Mouse (Mus musculus) midbrain, postnatal 0 days (tissue): ENCODE results near the gene AW011738. TPM values are rescaled to one million over a fixed set of nuclear protein-coding genes. Genes with fewer than 3 reads are reported as not detected.

Experiments used
- ATAC-seq: fragments of 200-750 bp; cut with Nextera tagmentation; 2 replicates; pipeline ENCODE4 v1.8.0; 2017; ENCODE audit warnings: moderate number of reproducible peaks, mild to moderate bottlenecking, moderate TSS enrichment, moderate library complexity; ENCODE audit not compliant: low FRiP score
- DNase-seq: peaks from one replicate; pipeline ENCODE4 v3.0.0-alpha.2; 2015; ENCODE audit warnings: low spot score
- H3K27ac ChIP-seq: fragments of 300-500 bp; sonication (generic); 2 replicates; pipeline ENCODE4 v1.5.1; 2014; ENCODE audit warnings: low read depth, mild to moderate bottlenecking, low read length, mixed read lengths
- H3K27me3 ChIP-seq: fragments of 300-500 bp; sonication (generic); 2 replicates; pipeline ENCODE4 v1.6.1; 2014; ENCODE audit warnings: low read length, control low read depth, mixed read lengths; ENCODE audit not compliant: insufficient read depth
- H3K36me3 ChIP-seq: fragments of 300-500 bp; sonication (generic); 2 replicates; pipeline ENCODE4 v1.6.1; 2014; ENCODE audit warnings: low read length, control low read depth, mixed read lengths; ENCODE audit not compliant: insufficient read depth
- H3K4me1 ChIP-seq: fragments of 300-500 bp; sonication (generic); 2 replicates; pipeline ENCODE4 v1.6.1; 2014; ENCODE audit warnings: mild to moderate bottlenecking, control low read depth, antibody characterized with exemption, low read length, mixed read lengths; ENCODE audit not compliant: insufficient read depth
- H3K4me2 ChIP-seq: fragments of 300-500 bp; sonication (generic); 2 replicates; pipeline ENCODE4 v1.6.1; 2014; ENCODE audit warnings: low read depth, mild to moderate bottlenecking, low read length, mixed read lengths; ENCODE audit not compliant: poor library complexity, severe bottlenecking
- H3K4me3 ChIP-seq: fragments of 300-500 bp; sonication (generic); 2 replicates; pipeline ENCODE4 v1.5.1; 2014; ENCODE audit warnings: low read depth, mild to moderate bottlenecking, low read length, moderate library complexity
- H3K9ac ChIP-seq: fragments of 300-500 bp; sonication (generic); replicated peaks from 2 replicates; pipeline ENCODE4 v1.6.1; 2014; ENCODE audit warnings: mild to moderate bottlenecking, low read length, moderate library complexity, mixed read lengths; ENCODE audit not compliant: poor library complexity, severe bottlenecking
- H3K9me3 ChIP-seq: fragments of 300-500 bp; sonication (generic); 2 replicates; pipeline ENCODE4 v1.6.1; 2016; ENCODE audit warnings: low read length, control low read depth
- CTCF ChIP-seq: IDR thresholded peaks from 2 replicates; pipeline ENCODE4 v1.5.1; 2016; ENCODE audit warnings: antibody characterized with exemption, mild to moderate bottlenecking
- WGBS: fragments of 180-500 bp; shearing (Covaris S2); extraction: QIAGEN DNeasy Blood & Tissue Kit; methylation state at CpG from one replicate; pipeline ENCODE4 v1.1.7; 2014; 5-methylcytosine and 5-hydroxymethylcytosine counted together
- polyA plus RNA-seq: library from polyadenylated mRNA; unstranded; fragments of >200 nt; fragmentation: Nextera tagmentation; extraction: Ambion mirVana; gene quantifications from 2 replicates; pipeline ENCODE4 v1.2.1, GENCODE M21; 2015
- total RNA-seq: library from RNA; depleted of rRNA; stranded (reverse); fragments of >200 nt; gene quantifications from 2 replicates; pipeline ENCODE4 v1.2.3, GENCODE M21; 2014

AW011738 gene
- total and polyA plus RNA-seq, 2 experiments from 2014 or later = 3.7 to 7.5 TPM

DNA sequence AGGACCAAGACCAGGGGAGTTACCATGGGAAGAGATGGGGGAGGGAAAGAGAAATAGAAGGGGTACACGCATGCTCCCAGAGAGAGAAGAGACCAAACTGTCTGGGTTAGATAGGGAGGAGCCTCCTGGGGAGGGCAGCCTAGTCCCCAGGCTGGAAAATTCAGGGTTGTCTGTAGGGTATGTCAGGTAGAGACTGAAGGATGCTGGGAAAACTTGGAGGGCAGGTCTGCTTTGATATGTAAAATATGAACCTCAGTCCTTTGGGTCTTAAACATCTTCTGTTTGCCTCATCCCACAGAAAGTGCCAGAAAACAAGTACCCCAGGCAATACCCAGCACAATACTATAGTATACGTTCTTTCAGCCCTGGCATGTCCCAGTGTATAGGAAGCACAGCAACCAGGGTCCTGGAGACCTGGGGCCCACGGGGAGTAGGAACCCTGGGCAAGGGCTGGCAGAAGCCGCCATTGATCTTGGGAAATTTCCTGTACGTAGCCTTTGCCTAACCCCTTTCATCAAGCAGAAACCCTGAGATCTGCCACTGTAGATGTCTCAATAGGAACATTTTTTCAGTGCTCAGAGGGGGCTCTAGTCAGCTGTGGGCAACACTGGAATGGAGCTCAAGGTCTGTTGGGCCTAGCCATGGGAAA, 14.8 kb upstream of the AW011738 start:
- no peak overlapping the region for H3K4me2 ChIP-seq
- 0 out of 2 replicates have a peak overlapping the region, but pooled peaks have one; percentile 38 for H3K27ac ChIP-seq
- 37% methylated on average over 5 of the region's 5 CpGs for WGBS
- no peak for TF ChIP-seq CTCF
- no peak overlapping the region for H3K9ac ChIP-seq
- no peak overlapping the region for H3K4me3 ChIP-seq
- H3K4me1 ChIP-seq = peaks cover 30% of the 10 kb centered on the region
- H3K9me3 ChIP-seq = no peaks in the 10 kb centered on the region
- peaks cover 20% of the 10 kb centered on the region; the same call in 1 of the 2 replicates for H3K36me3 ChIP-seq
- DNase-seq (no peak), ATAC-seq (no peak)
- no peaks in the 10 kb centered on the region for H3K27me3 ChIP-seq

DNA sequence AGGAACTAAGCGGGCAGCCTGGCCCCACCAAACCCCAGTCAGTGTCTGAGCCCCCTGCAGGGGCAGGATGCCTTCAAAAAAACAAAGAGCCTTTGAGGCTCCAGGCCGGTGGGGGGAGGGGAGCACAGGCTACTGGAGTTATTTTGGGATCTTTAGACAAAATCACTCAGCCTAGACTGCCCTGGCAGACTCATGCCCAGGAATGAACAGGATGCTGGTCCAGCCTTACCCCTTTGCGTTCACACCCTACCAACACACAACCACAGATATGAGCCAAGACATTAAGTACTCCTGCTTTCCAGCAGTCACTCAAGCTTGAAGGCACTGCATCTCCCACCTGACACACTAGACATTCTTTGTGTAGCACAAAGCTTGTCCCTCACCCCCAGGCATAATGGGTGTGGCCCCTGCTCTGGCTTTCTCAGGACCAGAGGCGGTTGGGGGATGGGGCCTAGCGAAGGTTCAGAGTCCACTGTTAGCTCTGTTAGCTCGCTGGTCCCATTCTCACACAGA, 14.2 kb upstream of the AW011738 start:
- Histone ChIP-seq H3K4me3 (no peak overlapping the region), H3K4me2 (no peak overlapping the region), H3K27ac (peak overlapping the region; percentile 38; the same call in 1 of the 2 replicates), H3K9me3 (no peaks in the 10 kb centered on the region), H3K9ac (no peak overlapping the region), H3K36me3 (peaks cover 20% of the 10 kb centered on the region; the same call in 1 of the 2 replicates), H3K4me1 (peaks cover 25% of the 10 kb centered on the region), H3K27me3 (no peaks in the 10 kb centered on the region)
- 15% methylated on average over 6 of the region's 6 CpGs for WGBS
- ATAC-seq = no peak
- TF ChIP-seq CTCF = peak; percentile 23; the same call in 1 of the 2 replicates
- DNase-seq = peak; percentile 66

DNA sequence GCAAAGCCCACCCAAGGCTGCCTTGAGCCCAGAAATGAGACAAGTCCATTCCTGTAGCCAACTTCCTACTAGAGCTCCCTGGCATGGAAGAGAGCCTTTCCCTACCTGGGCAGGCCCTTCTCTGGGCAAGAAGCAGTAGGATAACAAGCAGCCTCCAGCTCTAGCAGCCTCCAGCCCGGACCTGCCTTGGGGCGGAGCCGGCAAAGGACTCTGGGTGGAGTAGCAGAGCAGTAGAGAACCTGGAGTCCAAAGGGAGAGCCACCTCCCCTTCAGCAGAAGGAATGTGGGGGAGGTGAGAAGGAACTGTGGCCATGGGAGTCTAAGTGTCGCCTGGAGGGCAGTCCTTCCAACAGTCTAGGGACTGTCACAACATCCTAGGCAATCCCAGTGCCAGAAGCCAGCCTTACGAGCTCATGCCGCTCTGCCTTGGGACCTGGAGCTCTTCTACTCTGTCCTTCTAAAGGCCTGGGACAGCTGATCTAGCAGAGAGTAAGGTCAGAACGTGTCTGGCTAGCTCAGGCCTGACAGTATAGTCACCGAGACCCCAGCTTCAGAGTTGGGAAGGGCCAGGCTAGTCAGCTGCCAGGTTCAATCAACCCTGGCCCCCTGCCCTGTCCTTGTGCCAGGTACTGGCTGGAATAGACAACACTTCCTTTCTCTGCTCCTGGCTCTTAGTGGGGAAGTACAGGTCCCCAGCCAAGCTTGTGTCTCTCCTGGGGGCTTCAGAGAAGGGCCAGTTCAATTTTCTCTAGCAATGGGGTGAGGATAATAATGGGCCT, 10.5 kb upstream of the AW011738 start:
- DNase-seq (peak; percentile 63), ATAC-seq (no peak)
- 0 out of 2 replicates have a peak overlapping the region, but pooled peaks have one; percentile 44 for H3K27ac ChIP-seq
- peaks cover 13% of the 10 kb centered on the region for H3K4me1 ChIP-seq
- H3K36me3 ChIP-seq = peaks cover 23% of the 10 kb centered on the region; the same call in 1 of the 2 replicates
- 57% methylated on average over 8 of the region's 8 CpGs for WGBS
- H3K4me3 ChIP-seq = no peak overlapping the region
- H3K4me2 ChIP-seq = no peak overlapping the region
- H3K9ac ChIP-seq = no peak overlapping the region
- H3K9me3 ChIP-seq = no peaks in the 10 kb centered on the region
- no peaks in the 10 kb centered on the region for H3K27me3 ChIP-seq
- TF ChIP-seq CTCF = no peak

GRCm38 (mm10) chr4:156193200-156193590, 9.9 kb upstream of the AW011738 start:
- no peaks in the 10 kb centered on the region for H3K27me3 ChIP-seq
- ATAC-seq (no peak), DNase-seq (no peak)
- no peaks in the 10 kb centered on the region for H3K9me3 ChIP-seq
- peaks cover 13% of the 10 kb centered on the region; the same call in 1 of the 2 replicates for H3K4me1 ChIP-seq
- H3K36me3 ChIP-seq = peaks cover 23% of the 10 kb centered on the region; the same call in 1 of the 2 replicates
- H3K9ac ChIP-seq = no peak overlapping the region
- 29% methylated on average over 2 of the region's 2 CpGs for WGBS
- H3K27ac ChIP-seq = no peak overlapping the region
- H3K4me3 ChIP-seq = no peak overlapping the region
- TF ChIP-seq CTCF = no peak
- no peak overlapping the region for H3K4me2 ChIP-seq

GRCm38 (mm10) chr4:156193906-156194305, 9.2 kb upstream of the AW011738 start:
- Histone ChIP-seq H3K36me3 (peaks cover 23% of the 10 kb centered on the region; the same call in 1 of the 2 replicates), H3K9ac (no peak overlapping the region), H3K4me3 (no peak overlapping the region), H3K9me3 (no peaks in the 10 kb centered on the region), H3K4me1 (peaks cover 6% of the 10 kb centered on the region; the same call in 1 of the 2 replicates), H3K4me2 (no peak overlapping the region), H3K27ac (no peak overlapping the region), H3K27me3 (no peaks in the 10 kb centered on the region)
- no peak for TF ChIP-seq CTCF
- 63% methylated on average over 5 of the region's 5 CpGs for WGBS
- DNase-seq (no peak), ATAC-seq (no peak)

DNA sequence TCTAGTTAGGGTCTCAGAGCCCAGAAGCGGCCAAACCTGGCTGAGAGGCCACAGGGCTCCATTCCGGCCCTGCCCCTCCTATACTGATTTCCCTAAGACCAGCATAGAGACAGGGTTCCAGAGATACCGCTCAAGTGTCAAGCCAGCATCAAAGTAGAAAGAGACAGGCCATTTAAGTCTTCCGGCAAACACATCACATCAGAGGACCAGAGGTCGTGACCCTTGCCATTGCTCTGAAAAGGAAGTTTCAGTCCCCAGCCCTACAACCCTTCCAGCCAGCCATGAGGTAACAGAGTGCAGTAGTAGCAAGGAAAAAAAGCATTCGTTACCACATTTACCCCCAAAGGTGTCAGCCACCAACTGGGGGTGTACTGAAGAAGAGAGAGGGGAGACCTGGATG, 8.8 kb upstream of the AW011738 start:
- no peak for ATAC-seq
- Histone ChIP-seq H3K4me2 (no peak overlapping the region), H3K4me3 (no peak overlapping the region)

More for the DNA sequence above, 8.8 kb upstream of the AW011738 start:
- no peak overlapping the region for H3K27ac ChIP-seq
- TF ChIP-seq CTCF = no peak
- H3K36me3 ChIP-seq = peaks cover 23% of the 10 kb centered on the region; the same call in 1 of the 2 replicates
- WGBS = 43% methylated on average over 6 of the region's 6 CpGs
- H3K9ac ChIP-seq = no peak overlapping the region
- DNase-seq = no peak
- H3K9me3 ChIP-seq = no peaks in the 10 kb centered on the region
- H3K4me1 ChIP-seq = peaks cover 4% of the 10 kb centered on the region; the same call in 1 of the 2 replicates
- H3K27me3 ChIP-seq = no peaks in the 10 kb centered on the region
